Mouse (Mus musculus): Measurements from ENCODE around the gene Scamp2.

GRCm38 (mm10) chr9:57537728-57538181, 23.0 kb upstream of the Scamp2 start:
- TF ChIP-seq CTCF (IDR thresholded peaks at IDR 0.05; ENCODE audit: low read depth) (no peak), EP300 (IDR thresholded peaks at IDR 0.05; ENCODE audit: low read depth) (no peak)

Data from liver, embryonic 14.5 days (tissue).